15 mouse cellular contexts compared by ENCODE assay signal in the genomic region with DNA sequence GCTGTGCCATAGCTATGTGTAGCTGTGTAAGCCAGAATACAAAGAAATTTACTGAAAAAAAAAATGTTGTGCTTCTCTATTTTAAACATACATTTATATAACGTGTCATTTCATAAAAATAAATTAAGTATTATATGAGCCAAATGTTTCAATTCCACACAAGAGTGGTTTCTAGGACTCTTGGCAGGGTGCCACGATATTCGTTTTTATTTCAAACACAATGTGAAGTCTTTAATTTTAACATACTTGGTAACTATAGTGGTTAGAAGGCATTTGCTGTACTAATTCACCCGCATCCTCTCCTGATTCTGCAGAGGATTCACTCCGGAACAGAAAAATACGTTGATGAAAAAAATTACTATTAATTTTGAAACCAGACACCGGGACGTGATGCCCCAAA.
DNase-seq lines count a peak whose midpoint lies in the region; ATAC-seq and TF ChIP-seq lines count a peak whose summit lies in the region.
"Had no signal": no experiment of that assay in that cellular context is flagged by ENCODE, and none has a peak within 500 bp of the region (broad histone marks: within the 10 kb centered on the region; RNA-seq: fewer than 3 reads in every experiment).

No protein-coding gene starts in this region.

- H3K4me2 ChIP-seq in forebrain, postnatal 0 days (ENCODE audit: low read depth): no peak overlapping the region
- H3K4me2 ChIP-seq in forebrain, embryonic 15.5 days (replicated peaks): no peak overlapping the region
- H3K4me2 ChIP-seq in midbrain, postnatal 0 days (ENCODE audit: low read depth, low read length, poor library complexity, severe bottlenecking): no peak overlapping the region
- no peak overlapping the region for H3K4me2 ChIP-seq in midbrain, embryonic 13.5 days (replicated peaks)
- H3K4me2 ChIP-seq in neural tube, embryonic 15.5 days: peak overlapping the region; percentile 46; the same call in 1 of the 2 replicates
- no peak overlapping the region for H3K4me2 ChIP-seq in heart, embryonic 11.5 days
- H3K4me2 ChIP-seq: liver, embryonic 11.5 days; midbrain, embryonic 12.5 days; stomach, embryonic 15.5 days had no signal

- 53% methylated on average over 8 of the region's 8 CpGs for WGBS in forebrain, postnatal 0 days
- WGBS in forebrain, embryonic 15.5 days: 59% methylated on average over 8 of the region's 8 CpGs
- WGBS in midbrain, postnatal 0 days: 73% methylated on average over 8 of the region's 8 CpGs
- 84% methylated on average over 8 of the region's 8 CpGs for WGBS in midbrain, embryonic 13.5 days
- 49% methylated on average over 8 of the region's 8 CpGs for WGBS in neural tube, embryonic 15.5 days
- 79% methylated on average over 8 of the region's 8 CpGs for WGBS in heart, embryonic 11.5 days (ENCODE audit: insufficient replicate concordance)

- TF ChIP-seq CTCF in forebrain, postnatal 0 days (IDR thresholded peaks at IDR 0.05; ENCODE audit: low read depth): no peak
- TF ChIP-seq CTCF in midbrain, postnatal 0 days (IDR thresholded peaks at IDR 0.05): no peak

- no peaks in the 10 kb centered on the region for H3K36me3 ChIP-seq in forebrain, postnatal 0 days (ENCODE audit: insufficient read depth)
- no peaks in the 10 kb centered on the region for H3K36me3 ChIP-seq in forebrain, embryonic 15.5 days
- H3K36me3 ChIP-seq in midbrain, postnatal 0 days (ENCODE audit: insufficient read depth, low read length): no peaks in the 10 kb centered on the region
- H3K36me3 ChIP-seq in midbrain, embryonic 13.5 days: no peaks in the 10 kb centered on the region
- H3K36me3 ChIP-seq in neural tube, embryonic 15.5 days: no peaks in the 10 kb centered on the region
- no peaks in the 10 kb centered on the region for H3K36me3 ChIP-seq in heart, embryonic 11.5 days (ENCODE audit: control insufficient read depth, insufficient read depth, low read length)
- H3K36me3 ChIP-seq: midbrain, embryonic 12.5 days; stomach, embryonic 15.5 days had no signal

- no peak overlapping the region for H3K27ac ChIP-seq in forebrain, postnatal 0 days (ENCODE audit: low read depth, low read length)
- no peak overlapping the region for H3K27ac ChIP-seq in forebrain, embryonic 15.5 days (replicated peaks)
- no peak overlapping the region for H3K27ac ChIP-seq in midbrain, postnatal 0 days (ENCODE audit: low read depth, low read length)
- H3K27ac ChIP-seq in midbrain, embryonic 13.5 days: no peak overlapping the region
- H3K27ac ChIP-seq in neural tube, embryonic 15.5 days (replicated peaks): 0 out of 2 replicates have a peak overlapping the region, but pooled peaks have one; percentile 23
- H3K27ac ChIP-seq in heart, embryonic 11.5 days (ENCODE audit: low read depth, low read length): no peak overlapping the region
- H3K27ac ChIP-seq: midbrain, embryonic 12.5 days; stomach, embryonic 15.5 days had no signal

- no peaks in the 10 kb centered on the region for H3K27me3 ChIP-seq in forebrain, postnatal 0 days (ENCODE audit: insufficient read depth, low read length)
- no peaks in the 10 kb centered on the region for H3K27me3 ChIP-seq in forebrain, embryonic 15.5 days
- H3K27me3 ChIP-seq in midbrain, postnatal 0 days (ENCODE audit: insufficient read depth, low read length): no peaks in the 10 kb centered on the region
- H3K27me3 ChIP-seq in midbrain, embryonic 13.5 days: no peaks in the 10 kb centered on the region
- H3K27me3 ChIP-seq in neural tube, embryonic 15.5 days (replicated peaks): no peaks in the 10 kb centered on the region
- H3K27me3 ChIP-seq in heart, embryonic 11.5 days (ENCODE audit: control insufficient read depth, insufficient read depth, low read length): no peaks in the 10 kb centered on the region
- H3K27me3 ChIP-seq: midbrain, embryonic 12.5 days; stomach, embryonic 15.5 days had no signal

- intact Hi-C loops in left cerebral cortex, postnatal 14 days (cut with DNase I): loop anchor here (2.0 kb wide), 1 partner anchor 338 kb away; no protein-coding TSS in a partner anchor
- intact Hi-C loops in left cerebral cortex, postnatal 36 days (cut with DNase I): no loop called here

- H3K4me3 ChIP-seq in forebrain, postnatal 0 days (ENCODE audit: low read depth, low read length): no peak overlapping the region
- no peak overlapping the region for H3K4me3 ChIP-seq in forebrain, embryonic 15.5 days
- no peak overlapping the region for H3K4me3 ChIP-seq in midbrain, postnatal 0 days (ENCODE audit: low read depth, low read length)
- no peak overlapping the region for H3K4me3 ChIP-seq in midbrain, embryonic 13.5 days (replicated peaks)
- H3K4me3 ChIP-seq in neural tube, embryonic 15.5 days (replicated peaks): no peak overlapping the region
- H3K4me3 ChIP-seq in heart, embryonic 11.5 days (ENCODE audit: low read depth, low read length): no peak overlapping the region
- H3K4me3 ChIP-seq: midbrain, embryonic 12.5 days; stomach, embryonic 15.5 days had no signal

- ATAC-seq in forebrain, postnatal 0 days: no peak
- no peak for ATAC-seq in forebrain, embryonic 15.5 days (replicated peaks)
- ATAC-seq in midbrain, postnatal 0 days (ENCODE audit: low FRiP score): no peak
- no peak for ATAC-seq in midbrain, embryonic 13.5 days
- no peak for ATAC-seq in neural tube, embryonic 15.5 days (ENCODE audit: low FRiP score)
- ATAC-seq in heart, embryonic 11.5 days (replicated peaks; ENCODE audit: insufficient number of reproducible peaks, low FRiP score, low TSS enrichment): no peak

- H3K9ac ChIP-seq in forebrain, postnatal 0 days: no peak overlapping the region
- no peak overlapping the region for H3K9ac ChIP-seq in forebrain, embryonic 15.5 days (replicated peaks)
- no peak overlapping the region for H3K9ac ChIP-seq in midbrain, postnatal 0 days (replicated peaks; ENCODE audit: low read length, poor library complexity, severe bottlenecking)
- H3K9ac ChIP-seq in midbrain, embryonic 13.5 days (replicated peaks): no peak overlapping the region
- H3K9ac ChIP-seq in neural tube, embryonic 15.5 days (replicated peaks): no peak overlapping the region
- H3K9ac ChIP-seq in heart, embryonic 11.5 days (ENCODE audit: low read depth, low read length): no peak overlapping the region
- H3K9ac ChIP-seq: midbrain, embryonic 12.5 days; stomach, embryonic 15.5 days had no signal

- no peaks in the 10 kb centered on the region for H3K9me3 ChIP-seq in forebrain, postnatal 0 days (ENCODE audit: low read length)
- no peaks in the 10 kb centered on the region for H3K9me3 ChIP-seq in forebrain, embryonic 15.5 days
- no peaks in the 10 kb centered on the region for H3K9me3 ChIP-seq in midbrain, postnatal 0 days (ENCODE audit: low read length)
- no peaks in the 10 kb centered on the region for H3K9me3 ChIP-seq in midbrain, embryonic 13.5 days
- H3K9me3 ChIP-seq in neural tube, embryonic 15.5 days (replicated peaks): no peaks in the 10 kb centered on the region
- no peaks in the 10 kb centered on the region for H3K9me3 ChIP-seq in heart, embryonic 11.5 days (replicated peaks; ENCODE audit: control insufficient read depth, low read length)
- H3K9me3 ChIP-seq: midbrain, embryonic 12.5 days; stomach, embryonic 15.5 days had no signal

- DNase-seq in forebrain, postnatal 0 days: peak; percentile 50
- DNase-seq in left cerebral cortex, postnatal 14 days (ENCODE audit: low spot score in 2 of 2): peak; percentile 36 to 53
- DNase-seq in left cerebral cortex, postnatal 36 days (ENCODE audit: low spot score in 2 of 2): no peak
- DNase-seq in midbrain, postnatal 0 days (ENCODE audit: low spot score): peak; percentile 26
- DNase-seq: heart, postnatal 4 days; lung, postnatal 36 days; spleen, adult 18-20 months; thymus, postnatal 25 days had no signal

- H3K4me1 ChIP-seq in forebrain, postnatal 0 days (ENCODE audit: insufficient read depth): peaks cover 15% of the 10 kb centered on the region; the same call in 1 of the 2 replicates
- peaks cover 27% of the 10 kb centered on the region for H3K4me1 ChIP-seq in forebrain, embryonic 15.5 days
- H3K4me1 ChIP-seq in midbrain, postnatal 0 days (ENCODE audit: insufficient read depth, low read length): no peaks in the 10 kb centered on the region
- peaks cover 23% of the 10 kb centered on the region for H3K4me1 ChIP-seq in midbrain, embryonic 13.5 days (replicated peaks)
- H3K4me1 ChIP-seq in neural tube, embryonic 15.5 days: peaks cover 24% of the 10 kb centered on the region
- H3K4me1 ChIP-seq in heart, embryonic 11.5 days (ENCODE audit: control insufficient read depth, insufficient read depth, low read length): no peaks in the 10 kb centered on the region
- H3K4me1 ChIP-seq: stomach, embryonic 15.5 days had no signal

Comparison
In these comparisons a context has a peak if more than half of its experiments do, and no peak if none do; other contexts are left out.
1. DNase-seq: peak in forebrain, postnatal 0 days (single experiment), left cerebral cortex, postnatal 14 days (2 of 2) and midbrain, postnatal 0 days (single experiment); none in left cerebral cortex, postnatal 36 days (0 of 2).